Mouse (Mus musculus): ENCODE results near the gene Mrpl2. TPM values are rescaled to one million over a fixed set of nuclear protein-coding genes. Genes with fewer than 3 reads are reported as not detected.

Mrpl2 gene
- polyA plus RNA-seq, 1 experiment from 2014 or later = 76.6 TPM

DNA sequence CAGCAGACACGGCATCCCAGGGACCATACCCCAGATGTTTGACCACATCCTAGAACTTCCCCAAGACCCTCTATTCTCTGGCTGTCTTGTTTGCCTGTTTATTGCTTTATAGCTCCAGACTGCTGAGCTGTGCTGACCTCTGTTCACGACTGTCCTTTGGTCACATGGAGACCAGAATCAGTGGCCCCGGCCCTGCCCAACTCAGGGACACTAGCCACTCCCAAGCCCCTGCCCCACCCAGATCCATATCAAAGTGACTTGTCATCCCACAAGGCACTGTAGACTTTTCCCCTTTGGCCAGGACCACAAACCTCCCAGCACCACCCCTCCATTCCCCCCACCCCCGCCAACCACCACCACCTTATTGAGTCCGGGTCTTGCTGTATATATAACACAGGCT, 53.2 kb downstream of the Mrpl2 start:
- H3K4me3 ChIP-seq (replicated peaks) = no peak overlapping the region
- 83% methylated on average over 5 of the region's 5 CpGs for WGBS
- H3K4me2 ChIP-seq = no peak overlapping the region
- H3K4me1 ChIP-seq = peaks cover 31% of the 10 kb centered on the region
- H3K9me3 ChIP-seq = no peaks in the 10 kb centered on the region
- no peak for ATAC-seq (ENCODE audit: low FRiP score)
- H3K27me3 ChIP-seq = no peaks in the 10 kb centered on the region
- H3K36me3 ChIP-seq (replicated peaks) = peaks cover 37% of the 10 kb centered on the region
- no peak overlapping the region for H3K9ac ChIP-seq
- H3K27ac ChIP-seq = no peak overlapping the region

Other genes with a start within 250 kb of the Mrpl2 start
- gene Crip3, start 217.3 kb upstream of the Mrpl2 start, polyA plus RNA-seq (2016; fragmentation: Nextera tagmentation; extraction: Ambion mirVana) = 0.79 and 0.91 TPM in 2 replicates
- gene Slc22a7, start 207.8 kb upstream of the Mrpl2 start, polyA plus RNA-seq (2016; fragmentation: Nextera tagmentation; extraction: Ambion mirVana) = 0.14 TPM in 1 of 2 replicates, not detected in the other
- gene Ttbk1, start 158.6 kb upstream of the Mrpl2 start, polyA plus RNA-seq (2016; fragmentation: Nextera tagmentation; extraction: Ambion mirVana) = 4.0 and 5.0 TPM in 2 replicates
- gene Dnph1, start 149.5 kb upstream of the Mrpl2 start, polyA plus RNA-seq (2016; fragmentation: Nextera tagmentation; extraction: Ambion mirVana) = 68.3 and 71.7 TPM in 2 replicates
- gene Cul9, start 99.8 kb upstream of the Mrpl2 start, polyA plus RNA-seq (2016; fragmentation: Nextera tagmentation; extraction: Ambion mirVana) = 9.8 and 11.3 TPM in 2 replicates
- gene Srf, start 90.1 kb upstream of the Mrpl2 start, polyA plus RNA-seq (2016; fragmentation: Nextera tagmentation; extraction: Ambion mirVana) = 5.0 TPM in 2 replicates
- 55.3 and 56.4 TPM in 2 replicates for gene Ptk7, start 16.7 kb upstream of the Mrpl2 start, polyA plus RNA-seq (2016; fragmentation: Nextera tagmentation; extraction: Ambion mirVana)
- 39.0 and 42.5 TPM in 2 replicates for gene Klc4, start 207 bp upstream of the Mrpl2 start, polyA plus RNA-seq (2016; fragmentation: Nextera tagmentation; extraction: Ambion mirVana)
- 46.5 and 47.8 TPM in 2 replicates for gene Cul7, start 4.1 kb downstream of the Mrpl2 start, polyA plus RNA-seq (2016; fragmentation: Nextera tagmentation; extraction: Ambion mirVana)
- 54.4 and 57.6 TPM in 2 replicates for gene Rrp36, start 28.1 kb downstream of the Mrpl2 start, polyA plus RNA-seq (2016; fragmentation: Nextera tagmentation; extraction: Ambion mirVana)
- gene Mea1, start 32.6 kb downstream of the Mrpl2 start, polyA plus RNA-seq (2016; fragmentation: Nextera tagmentation; extraction: Ambion mirVana) = 156 and 158 TPM in 2 replicates
- 131 and 137 TPM in 2 replicates for gene Klhdc3, start 34.7 kb downstream of the Mrpl2 start, polyA plus RNA-seq (2016; fragmentation: Nextera tagmentation; extraction: Ambion mirVana)
- 111 and 124 TPM in 2 replicates for gene Ppp2r5d, start 58.9 kb downstream of the Mrpl2 start, polyA plus RNA-seq (2016; fragmentation: Nextera tagmentation; extraction: Ambion mirVana)
- 28.7 and 29.3 TPM in 2 replicates for gene Pex6, start 65.2 kb downstream of the Mrpl2 start, polyA plus RNA-seq (2016; fragmentation: Nextera tagmentation; extraction: Ambion mirVana)
- 0.54 and 0.91 TPM in 2 replicates for gene Gnmt, start 82.9 kb downstream of the Mrpl2 start, polyA plus RNA-seq (2016; fragmentation: Nextera tagmentation; extraction: Ambion mirVana)
- gene Cnpy3, start 106.0 kb downstream of the Mrpl2 start, polyA plus RNA-seq (2016; fragmentation: Nextera tagmentation; extraction: Ambion mirVana) = 56.6 and 57.3 TPM in 2 replicates
- 0.24 and 0.36 TPM in 2 replicates for gene Ptcra, start 117.5 kb downstream of the Mrpl2 start, polyA plus RNA-seq (2016; fragmentation: Nextera tagmentation; extraction: Ambion mirVana)
- 57.2 and 61.2 TPM in 2 replicates for gene 2310039H08Rik, start 126.4 kb downstream of the Mrpl2 start, polyA plus RNA-seq (2016; fragmentation: Nextera tagmentation; extraction: Ambion mirVana)
- 154 and 178 TPM in 2 replicates for gene Rpl7l1, start 136.4 kb downstream of the Mrpl2 start, polyA plus RNA-seq (2016; fragmentation: Nextera tagmentation; extraction: Ambion mirVana)
- 7.1 and 7.5 TPM in 2 replicates for gene Bicral, start 212.3 kb downstream of the Mrpl2 start, polyA plus RNA-seq (2016; fragmentation: Nextera tagmentation; extraction: Ambion mirVana)
- gene Tbcc, start 244.5 kb downstream of the Mrpl2 start, polyA plus RNA-seq (2016; fragmentation: Nextera tagmentation; extraction: Ambion mirVana) = 63.2 and 67.3 TPM in 2 replicates